Mouse (Mus musculus) large intestine, adult 2 months (tissue): Measurements from ENCODE around the gene Sh3gl2. TPM values are rescaled to one million over a fixed set of nuclear protein-coding genes. Genes with fewer than 3 reads are reported as not detected.

Experiments used
- DNase-seq: peaks from one replicate; pipeline ENCODE4 v3.0.0-alpha.2; 2012; ENCODE audit warnings: low read depth, low spot score
- WGBS: fragments of 180-500 bp; shearing (Covaris S2); methylation state at CpG from one replicate; pipeline ENCODE4 v1.1.7; 2018; 5-methylcytosine and 5-hydroxymethylcytosine counted together
- polyA plus RNA-seq: library from polyadenylated mRNA; depleted of rRNA; stranded (reverse); fragments of >200 nt; gene quantifications from 2 replicates; pipeline ENCODE4 v1.2.3, GENCODE M21; 2012

Sh3gl2 gene
- polyA plus RNA-seq, 1 experiment = 9.6 TPM

- WGBS = 23% methylated on average over 9 of the region's 9 CpGs
- DNase-seq = no peak
These were observed 23.0 kb downstream of the Sh3gl2 start for GRCm38 (mm10) chr4:85227664-85228588.

GRCm38 (mm10) chr4:85228589-85228948 lies 23.6 kb downstream of the Sh3gl2 start:
- DNase-seq = no peak
- 42% methylated on average over 5 of the region's 5 CpGs for WGBS

- no peak for DNase-seq
- 76% methylated on average over 14 of the region's 14 CpGs for WGBS
These were observed 27.8 kb downstream of the Sh3gl2 start for GRCm38 (mm10) chr4:85232386-85233381.

- no peak for DNase-seq
- 80% methylated on average over 3 of the region's 3 CpGs for WGBS
These were observed 36.7 kb downstream of the Sh3gl2 start for GRCm38 (mm10) chr4:85241675-85242074.

GRCm38 (mm10) chr4:85242562-85242961 lies 37.6 kb downstream of the Sh3gl2 start:
- DNase-seq = no peak
- 69% methylated on average over 2 of the region's 2 CpGs for WGBS

- 49% methylated on average over 3 of the region's 3 CpGs for WGBS
These were observed 43.7 kb downstream of the Sh3gl2 start for GRCm38 (mm10) chr4:85248673-85249072.

GRCm38 (mm10) chr4:85250271-85250670 lies 45.3 kb downstream of the Sh3gl2 start:
- DNase-seq = no peak
- 34% methylated on average over 2 of the region's 2 CpGs for WGBS

More at GRCm38 (mm10) chr4:85248673-85249072, 43.7 kb downstream of the Sh3gl2 start:
- no peak for DNase-seq

- 63% methylated on average over 2 of the region's 2 CpGs for WGBS
- no peak for DNase-seq
These were observed 45.9 kb downstream of the Sh3gl2 start for GRCm38 (mm10) chr4:85250786-85251185.

- DNase-seq = no peak
- WGBS = 86% methylated on average over 8 of the region's 8 CpGs
These were observed 51.0 kb downstream of the Sh3gl2 start for GRCm38 (mm10) chr4:85255771-85256389.

GRCm38 (mm10) chr4:85256461-85257202 lies 51.7 kb downstream of the Sh3gl2 start:
- no peak for DNase-seq
- WGBS = 90% methylated on average over 5 of the region's 5 CpGs

- no peak for DNase-seq
- WGBS = 78% methylated on average over 4 of the region's 4 CpGs
These were observed 52.9 kb downstream of the Sh3gl2 start for GRCm38 (mm10) chr4:85257771-85258341.

- WGBS = 89% methylated on average over 12 of the region's 12 CpGs
- DNase-seq = no peak
These were observed 56.0 kb downstream of the Sh3gl2 start for GRCm38 (mm10) chr4:85260687-85261658.

GRCm38 (mm10) chr4:85262146-85262545 lies 57.2 kb downstream of the Sh3gl2 start:
- DNase-seq = no peak
- WGBS = 73% methylated on average over 6 of the region's 6 CpGs

GRCm38 (mm10) chr4:85262606-85263005 lies 57.7 kb downstream of the Sh3gl2 start:
- 92% methylated on average over 13 of the region's 13 CpGs for WGBS
- no peak for DNase-seq

GRCm38 (mm10) chr4:85267456-85267855 lies 62.5 kb downstream of the Sh3gl2 start:
- WGBS = 89% methylated on average over 2 of the region's 2 CpGs
- no peak for DNase-seq

- WGBS = 92% methylated on average over 4 of the region's 4 CpGs
- DNase-seq = no peak
These were observed 68.0 kb downstream of the Sh3gl2 start for GRCm38 (mm10) chr4:85272877-85273276.

- DNase-seq = no peak
- 85% methylated on average over 3 of the region's 3 CpGs for WGBS
These were observed 68.5 kb downstream of the Sh3gl2 start for GRCm38 (mm10) chr4:85273452-85273851.

- no peak for DNase-seq
- 93% methylated on average over 9 of the region's 9 CpGs for WGBS
These were observed 78.2 kb downstream of the Sh3gl2 start for GRCm38 (mm10) chr4:85283151-85283550.
